Mouse (Mus musculus): ENCODE data around the gene Mad1l1. TPM values are rescaled to one million over a fixed set of nuclear protein-coding genes. Genes with fewer than 3 reads are reported as not detected.

Mad1l1 gene
- polyA plus RNA-seq, 1 experiment from 2014 or later, result 34.7 TPM

DNA sequence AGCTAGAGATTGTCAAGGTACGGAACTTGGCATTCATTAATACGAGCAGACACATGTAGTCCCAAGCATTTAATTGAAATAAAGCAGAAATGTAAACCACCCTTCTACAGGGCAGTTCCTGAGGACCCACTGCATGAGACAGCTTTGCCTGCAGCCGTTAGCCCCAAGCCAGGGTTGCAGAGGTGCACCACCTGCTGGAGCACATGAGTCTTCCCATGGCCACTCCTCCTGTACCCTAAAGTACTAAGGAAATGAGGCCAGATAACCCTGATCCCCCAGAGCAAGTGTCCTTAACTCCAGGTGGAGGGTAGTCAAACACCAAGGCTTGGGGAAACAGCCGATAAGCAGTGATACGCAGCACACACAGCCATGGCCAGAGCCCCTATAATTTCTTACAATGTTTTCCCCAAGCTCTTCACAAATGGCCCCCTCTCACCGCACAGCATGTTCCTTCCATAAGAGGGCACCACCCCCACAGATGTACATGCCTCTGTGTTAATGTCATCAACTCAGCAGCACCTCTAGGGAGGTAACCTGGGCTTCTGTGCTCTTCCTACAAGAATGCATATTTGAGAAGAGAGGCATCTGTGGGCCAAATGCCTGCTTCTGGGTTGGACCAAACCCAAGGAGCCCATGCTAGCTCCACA lies 283.6 kb downstream of the Mad1l1 start:
- Histone ChIP-seq H3K27ac (no peak overlapping the region), H3K4me3 (replicated peaks) (no peak overlapping the region), H3K27me3 (replicated peaks) (no peaks in the 10 kb centered on the region), H3K36me3 (no peaks in the 10 kb centered on the region), H3K9ac (no peak overlapping the region), H3K9me3 (no peaks in the 10 kb centered on the region), H3K4me1 (replicated peaks) (0 out of 2 replicates have a peak, but pooled peaks cover 13% of the 10 kb centered on the region), H3K4me2 (replicated peaks) (no peak overlapping the region)
- 74% methylated on average over 6 of the region's 6 CpGs for WGBS
- no peak for ATAC-seq

DNA sequence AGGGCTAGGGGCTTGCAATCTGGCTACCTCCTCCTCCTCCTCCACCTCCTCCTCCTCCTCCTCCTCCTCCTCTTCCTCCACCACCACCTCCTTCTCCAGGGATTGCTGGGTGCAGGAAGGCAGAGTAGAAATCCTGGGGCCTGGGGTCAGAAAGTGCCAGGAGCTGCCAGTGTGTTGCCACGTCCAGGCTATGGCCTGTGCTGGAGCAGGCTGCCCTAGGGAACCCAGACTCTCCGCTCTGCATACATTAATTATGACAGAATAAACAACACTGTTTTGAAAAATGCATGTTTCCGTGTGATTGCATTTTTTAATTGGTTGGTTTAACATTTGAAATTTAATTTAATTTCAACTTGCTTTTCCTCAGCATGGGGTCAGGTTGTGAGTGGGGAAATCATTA lies 285.7 kb downstream of the Mad1l1 start:
- no peaks in the 10 kb centered on the region for H3K27me3 ChIP-seq (replicated peaks)

DNA sequence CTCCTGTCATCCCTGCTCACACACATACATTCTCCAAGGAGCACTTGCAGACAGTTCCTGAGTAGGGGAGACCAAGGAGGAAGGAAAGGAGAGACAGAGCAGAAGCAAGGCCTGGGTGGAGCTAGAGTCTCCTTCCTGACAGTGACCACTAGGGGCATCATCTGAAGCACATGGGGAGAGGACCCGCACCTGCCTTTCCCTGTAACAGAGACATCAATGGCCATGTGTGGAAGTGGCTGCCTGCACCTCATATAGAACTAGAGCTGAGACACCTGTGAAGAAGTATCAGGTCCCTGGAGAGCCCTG lies 286.4 kb downstream of the Mad1l1 start:
- H3K4me3 ChIP-seq (replicated peaks), result no peak overlapping the region
- H3K27ac ChIP-seq, result peak overlapping the region; percentile 39; the same call in 1 of the 2 replicates
- no peaks in the 10 kb centered on the region for H3K36me3 ChIP-seq
- 24% methylated on average over 1 of the region's 1 CpGs for WGBS
- 0 out of 2 replicates have a peak, but pooled peaks cover 6% of the 10 kb centered on the region for H3K4me1 ChIP-seq (replicated peaks)
- H3K27me3 ChIP-seq (replicated peaks), result no peaks in the 10 kb centered on the region
- H3K9me3 ChIP-seq, result no peaks in the 10 kb centered on the region
- 0 out of 2 replicates have a peak, but pooled peaks have one; percentile 15 for ATAC-seq
- H3K4me2 ChIP-seq (replicated peaks), result no peak overlapping the region
- H3K9ac ChIP-seq, result no peak overlapping the region

More for the DNA sequence above, 285.7 kb downstream of the Mad1l1 start:
- Histone ChIP-seq H3K9ac (no peak overlapping the region), H3K4me3 (replicated peaks) (no peak overlapping the region), H3K9me3 (no peaks in the 10 kb centered on the region), H3K27ac (no peak overlapping the region), H3K4me1 (replicated peaks) (0 out of 2 replicates have a peak, but pooled peaks cover 6% of the 10 kb centered on the region), H3K36me3 (no peaks in the 10 kb centered on the region), H3K4me2 (replicated peaks) (no peak overlapping the region)
- no peak for ATAC-seq
- 77% methylated on average over 3 of the region's 3 CpGs for WGBS

DNA sequence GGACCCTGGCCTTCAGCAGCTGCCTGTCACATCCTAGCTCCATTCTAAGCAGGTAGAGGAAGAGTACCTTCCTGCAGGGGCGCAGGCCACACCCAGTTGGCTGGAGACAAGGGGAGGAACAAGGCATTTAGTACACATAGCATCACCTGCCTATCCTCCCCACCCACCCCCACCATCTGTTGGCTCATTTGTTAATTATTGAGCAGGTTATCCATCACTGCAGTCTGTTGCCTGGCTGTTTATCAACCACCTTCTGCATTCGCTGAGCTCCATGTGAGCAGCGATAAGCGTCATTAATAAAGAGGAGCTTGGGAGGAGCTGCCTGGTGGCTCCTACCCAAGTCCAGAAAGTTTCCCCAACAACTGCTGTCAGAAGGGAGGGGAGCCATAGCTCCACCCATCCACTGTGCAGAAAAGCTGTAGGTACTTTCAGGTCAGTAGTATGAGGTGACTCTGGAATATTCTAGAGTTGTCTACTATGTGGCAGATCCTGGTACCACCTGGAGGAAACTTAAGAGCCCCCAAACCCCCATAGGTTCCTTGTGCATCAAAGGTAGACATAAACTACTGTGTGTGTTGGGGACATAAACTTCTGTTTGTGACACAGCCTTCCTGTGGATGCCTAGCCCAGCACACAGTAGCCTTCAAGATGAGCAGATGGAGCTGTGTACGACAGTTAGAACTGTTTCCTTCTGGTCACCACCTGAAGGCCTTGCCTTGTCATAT lies 286.9 kb downstream of the Mad1l1 start:
- H3K27me3 ChIP-seq (replicated peaks), result no peaks in the 10 kb centered on the region

DNA sequence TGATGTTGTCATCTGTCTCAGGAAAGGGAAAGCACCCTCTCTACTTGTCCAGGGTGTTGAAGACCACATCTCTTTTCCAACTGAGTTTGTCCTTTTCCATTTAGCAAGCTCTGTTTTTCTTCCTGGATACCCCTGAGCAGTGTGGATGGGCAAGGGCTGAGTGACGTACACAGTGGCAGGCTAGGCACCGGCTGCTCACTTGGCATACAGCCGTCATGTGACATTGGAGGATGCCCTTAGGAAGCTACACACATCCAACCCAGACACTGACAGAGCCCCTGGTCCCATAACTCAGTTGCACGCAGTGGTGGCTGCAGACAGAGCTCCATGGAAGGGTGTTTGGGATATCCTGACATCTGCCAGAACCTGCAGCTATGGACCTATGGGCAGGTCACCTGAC lies 295.0 kb downstream of the Mad1l1 start:
- Histone ChIP-seq H3K4me1 (replicated peaks) (0 out of 2 replicates have a peak, but pooled peaks cover 4% of the 10 kb centered on the region), H3K27me3 (replicated peaks) (no peaks in the 10 kb centered on the region), H3K4me3 (replicated peaks) (no peak overlapping the region), H3K9me3 (no peaks in the 10 kb centered on the region), H3K4me2 (replicated peaks) (no peak overlapping the region), H3K27ac (no peak overlapping the region), H3K9ac (no peak overlapping the region), H3K36me3 (no peaks in the 10 kb centered on the region)
- ATAC-seq, result no peak
- 87% methylated on average over 4 of the region's 4 CpGs for WGBS

More for the DNA sequence above, 286.9 kb downstream of the Mad1l1 start:
- no peak overlapping the region for H3K4me2 ChIP-seq (replicated peaks)
- H3K36me3 ChIP-seq, result no peaks in the 10 kb centered on the region
- peak; percentile 89 for ATAC-seq
- no peaks in the 10 kb centered on the region for H3K9me3 ChIP-seq
- H3K4me3 ChIP-seq (replicated peaks), result no peak overlapping the region
- H3K4me1 ChIP-seq (replicated peaks), result 0 out of 2 replicates have a peak, but pooled peaks cover 6% of the 10 kb centered on the region
- no peak overlapping the region for H3K9ac ChIP-seq
- WGBS, result 73% methylated on average over 5 of the region's 5 CpGs
- peak overlapping the region; percentile 39; the same call in 1 of the 2 replicates for H3K27ac ChIP-seq

DNA sequence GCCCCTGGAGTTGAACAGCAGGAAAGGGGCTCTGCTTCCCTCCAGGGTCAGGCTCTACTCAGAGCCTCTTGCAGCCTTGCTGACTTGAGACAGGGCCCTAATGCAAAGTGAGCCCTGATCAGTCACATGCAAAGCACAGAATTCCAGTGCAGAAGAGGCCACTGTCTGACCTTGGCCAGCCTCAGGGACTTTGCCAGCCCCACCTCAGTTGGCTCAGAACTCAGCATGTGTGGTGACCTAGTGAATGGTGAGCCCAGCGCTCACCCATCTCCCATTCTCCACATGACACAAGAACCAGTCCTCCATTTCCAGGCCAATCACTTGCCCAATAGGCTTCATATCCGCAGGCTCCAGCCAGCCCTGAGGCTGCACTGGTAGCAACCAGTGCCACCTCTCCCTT lies 296.1 kb downstream of the Mad1l1 start:
- WGBS, result 96% methylated on average over 2 of the region's 2 CpGs
- Histone ChIP-seq H3K4me2 (replicated peaks) (no peak overlapping the region), H3K9ac (no peak overlapping the region), H3K4me1 (replicated peaks) (0 out of 2 replicates have a peak, but pooled peaks cover 4% of the 10 kb centered on the region), H3K36me3 (no peaks in the 10 kb centered on the region), H3K27me3 (replicated peaks) (no peaks in the 10 kb centered on the region), H3K9me3 (no peaks in the 10 kb centered on the region), H3K27ac (no peak overlapping the region), H3K4me3 (replicated peaks) (no peak overlapping the region)
- no peak for ATAC-seq

DNA sequence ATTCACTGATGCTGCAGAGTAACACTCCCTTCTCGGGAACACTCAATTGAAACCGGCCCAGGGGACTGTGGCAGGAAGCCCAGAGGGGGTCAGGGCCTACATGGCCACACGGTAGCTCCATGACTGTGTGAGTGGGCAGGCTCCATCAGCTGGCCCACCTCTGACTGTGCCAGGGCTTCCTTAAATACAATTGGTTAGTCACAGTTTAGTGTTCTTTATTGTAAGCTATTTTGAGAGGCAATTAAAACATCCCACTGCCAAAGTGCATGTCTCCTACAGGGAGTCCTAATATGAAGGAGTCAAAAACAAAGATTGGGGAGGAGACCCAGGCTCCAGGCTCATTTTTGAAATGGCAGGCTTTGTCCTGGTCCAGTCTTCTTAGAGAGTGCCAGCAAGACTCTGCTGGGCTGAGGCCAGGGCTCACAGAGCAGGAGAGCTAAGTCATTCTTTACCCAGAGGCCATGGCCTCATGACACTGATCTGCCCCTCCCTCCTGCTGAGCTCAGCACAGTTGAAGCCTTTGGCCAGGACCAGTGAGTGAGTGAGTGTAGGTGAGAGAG lies 297.3 kb downstream of the Mad1l1 start:
- no peak for ATAC-seq
- WGBS, result 65% methylated on average over 3 of the region's 3 CpGs
- Histone ChIP-seq H3K9me3 (no peaks in the 10 kb centered on the region), H3K9ac (no peak overlapping the region), H3K27ac (no peak overlapping the region), H3K4me2 (replicated peaks) (no peak overlapping the region), H3K4me1 (replicated peaks) (0 out of 2 replicates have a peak, but pooled peaks cover 4% of the 10 kb centered on the region), H3K27me3 (replicated peaks) (no peaks in the 10 kb centered on the region), H3K36me3 (no peaks in the 10 kb centered on the region), H3K4me3 (replicated peaks) (no peak overlapping the region)

DNA sequence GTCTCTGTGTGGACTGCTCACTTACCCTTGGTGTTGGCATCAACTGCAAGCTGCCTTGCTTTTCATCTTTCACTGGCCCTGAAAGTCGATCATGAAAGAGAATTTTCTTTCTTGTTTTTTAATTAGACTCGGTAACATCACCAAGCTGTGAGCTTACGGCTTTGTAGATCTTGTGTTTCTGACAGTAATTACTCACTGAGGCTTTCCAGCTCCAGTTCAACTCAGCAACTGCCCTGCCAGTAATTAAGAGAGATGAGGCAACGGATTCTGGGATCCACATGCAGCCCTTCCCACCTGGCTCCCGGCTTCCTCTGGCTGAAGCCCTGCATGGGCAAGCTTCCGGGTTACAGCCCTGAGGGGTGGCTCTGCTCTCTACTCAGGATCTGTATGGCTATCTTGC lies 298.5 kb downstream of the Mad1l1 start:
- 0 out of 2 replicates have a peak, but pooled peaks cover 4% of the 10 kb centered on the region for H3K4me1 ChIP-seq (replicated peaks)
- H3K4me2 ChIP-seq (replicated peaks), result no peak overlapping the region
- H3K9ac ChIP-seq, result no peak overlapping the region
- no peak overlapping the region for H3K27ac ChIP-seq
- no peaks in the 10 kb centered on the region for H3K36me3 ChIP-seq
- no peaks in the 10 kb centered on the region for H3K27me3 ChIP-seq (replicated peaks)
- no peak overlapping the region for H3K4me3 ChIP-seq (replicated peaks)
- H3K9me3 ChIP-seq, result no peaks in the 10 kb centered on the region
- no peak for ATAC-seq
- WGBS, result 84% methylated on average over 6 of the region's 6 CpGs

DNA sequence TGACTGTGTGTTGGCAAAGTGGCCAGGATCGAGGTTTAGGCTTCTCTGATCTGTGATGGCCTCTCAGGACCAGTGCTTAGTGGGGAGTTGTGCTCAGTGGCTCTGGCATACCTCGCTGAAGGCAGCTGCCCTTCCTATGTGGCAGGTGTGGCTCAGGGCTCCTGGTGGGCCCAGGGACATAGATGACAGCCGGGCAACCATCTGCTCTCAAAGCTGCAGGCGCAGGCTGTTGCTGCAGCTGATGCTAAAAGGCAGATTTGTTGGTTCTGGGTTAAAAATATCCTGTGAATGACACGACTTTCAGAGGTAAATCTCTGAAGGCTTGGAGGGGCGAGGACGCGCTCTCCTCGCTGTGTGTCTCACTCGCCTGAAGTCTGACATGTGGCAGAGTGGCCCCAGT lies 299.6 kb downstream of the Mad1l1 start:
- Histone ChIP-seq H3K4me1 (replicated peaks) (0 out of 2 replicates have a peak, but pooled peaks cover 4% of the 10 kb centered on the region), H3K36me3 (no peaks in the 10 kb centered on the region), H3K27ac (no peak overlapping the region), H3K4me3 (replicated peaks) (no peak overlapping the region), H3K27me3 (replicated peaks) (no peaks in the 10 kb centered on the region), H3K4me2 (replicated peaks) (no peak overlapping the region), H3K9ac (no peak overlapping the region), H3K9me3 (no peaks in the 10 kb centered on the region)
- 86% methylated on average over 10 of the region's 10 CpGs for WGBS
- no peak for ATAC-seq

DNA sequence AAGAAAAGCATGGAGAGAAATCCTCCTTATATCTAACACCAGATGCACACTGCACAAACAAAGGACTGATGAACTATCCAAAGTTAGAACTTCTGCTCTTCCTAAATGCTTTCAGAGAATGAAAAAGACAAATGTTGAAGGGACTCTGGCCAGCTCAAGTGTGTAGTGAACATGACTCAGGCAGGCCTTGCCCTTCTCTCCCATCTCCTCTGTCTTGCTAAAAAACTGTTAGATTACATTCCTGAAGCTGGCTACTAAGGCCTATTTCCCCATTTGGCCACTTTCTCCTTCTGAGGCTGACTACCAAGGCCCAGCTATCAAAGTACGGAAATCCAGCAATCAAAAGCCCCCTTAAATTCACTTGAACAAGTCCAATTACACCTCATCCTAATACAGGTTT lies 301.7 kb downstream of the Mad1l1 start:
- no peak for ATAC-seq
- Histone ChIP-seq H3K9me3 (no peaks in the 10 kb centered on the region), H3K4me2 (replicated peaks) (no peak overlapping the region), H3K27me3 (replicated peaks) (no peaks in the 10 kb centered on the region), H3K9ac (no peak overlapping the region), H3K4me3 (replicated peaks) (no peak overlapping the region), H3K36me3 (no peaks in the 10 kb centered on the region), H3K27ac (no peak overlapping the region), H3K4me1 (replicated peaks) (0 out of 2 replicates have a peak, but pooled peaks cover 4% of the 10 kb centered on the region)
- WGBS, result 96% methylated on average over 1 of the region's 1 CpGs

DNA sequence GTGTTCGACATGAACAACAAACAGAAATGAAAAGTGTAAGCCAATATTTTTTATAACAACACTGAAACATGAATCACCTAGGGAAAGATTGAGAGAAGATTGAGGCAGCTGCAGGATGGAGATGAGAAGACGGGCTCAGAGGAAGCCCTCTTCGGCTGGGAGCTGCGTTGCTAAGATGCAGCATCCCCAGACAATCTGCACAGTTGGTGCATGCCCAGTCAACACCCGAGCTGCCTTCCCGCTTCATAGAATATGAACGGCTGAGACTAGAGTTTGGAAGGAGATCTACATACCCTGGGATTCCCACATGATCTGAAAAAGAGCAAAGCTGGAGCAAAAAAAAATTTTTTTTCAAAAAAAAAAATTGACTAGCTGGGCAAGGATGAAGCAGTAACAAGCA lies 302.6 kb downstream of the Mad1l1 start:
- Histone ChIP-seq H3K36me3 (no peaks in the 10 kb centered on the region), H3K27me3 (replicated peaks) (no peaks in the 10 kb centered on the region), H3K9ac (no peak overlapping the region), H3K4me3 (replicated peaks) (no peak overlapping the region), H3K4me1 (replicated peaks) (no peaks in the 10 kb centered on the region), H3K27ac (no peak overlapping the region), H3K4me2 (replicated peaks) (no peak overlapping the region), H3K9me3 (no peaks in the 10 kb centered on the region)
- no peak for ATAC-seq
- 88% methylated on average over 7 of the region's 7 CpGs for WGBS

DNA sequence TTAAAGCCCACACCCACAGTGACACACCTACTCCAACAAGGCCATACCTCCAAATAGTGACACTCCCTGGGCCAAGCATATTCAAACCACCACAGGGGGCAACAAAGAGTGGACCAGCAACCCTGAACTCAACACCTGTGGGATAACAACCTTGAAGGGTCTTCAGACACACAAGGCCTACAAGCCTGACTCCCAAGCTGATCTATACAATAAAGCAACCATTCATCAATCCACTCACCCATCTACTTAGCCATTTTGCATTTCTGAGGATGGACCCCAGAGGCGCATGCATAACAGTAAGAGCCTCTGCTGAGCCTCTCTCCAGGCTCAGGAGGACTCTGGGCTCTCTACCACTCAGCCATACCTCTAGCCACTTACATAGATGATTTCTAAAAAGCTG lies 304.5 kb downstream of the Mad1l1 start:
- H3K27ac ChIP-seq, result no peak overlapping the region
- 93% methylated on average over 1 of the region's 1 CpGs for WGBS

More for the DNA sequence above, 304.5 kb downstream of the Mad1l1 start:
- ATAC-seq, result no peak
- no peaks in the 10 kb centered on the region for H3K36me3 ChIP-seq
- H3K4me2 ChIP-seq (replicated peaks), result no peak overlapping the region
- no peaks in the 10 kb centered on the region for H3K27me3 ChIP-seq (replicated peaks)
- H3K9ac ChIP-seq, result no peak overlapping the region
- no peaks in the 10 kb centered on the region for H3K9me3 ChIP-seq
- no peaks in the 10 kb centered on the region for H3K4me1 ChIP-seq (replicated peaks)
- no peak overlapping the region for H3K4me3 ChIP-seq (replicated peaks)
